ENCODE assay signal across 7 mouse cellular contexts in genomic region chr2:139677809-139678274, GRCm38 (mm10). TPM values are rescaled to one million over a fixed set of nuclear protein-coding genes. Genes with fewer than 3 reads are reported as not detected.
DNase-seq lines count a peak whose midpoint lies in the region; ATAC-seq and TF ChIP-seq lines count a peak whose summit lies in the region.

Gene Ism1 (plus strand): TSS chr2:139678178.

- peaks cover 14% of the 10 kb centered on the region; the same call in 1 of the 2 replicates for H3K4me1 ChIP-seq in hindbrain, embryonic 14.5 days (replicated peaks; ENCODE audit: control insufficient read depth, insufficient read depth, low read length)
- peaks cover 27% of the 10 kb centered on the region for H3K4me1 ChIP-seq in midbrain, embryonic 10.5 days
- peaks cover 2% of the 10 kb centered on the region; the same call in 1 of the 2 replicates for H3K4me1 ChIP-seq in small intestine, adult 2 months (ENCODE audit: control insufficient read depth, insufficient read depth, insufficient read length, low read length)

- 0% methylated on average over 26 of the region's 39 CpGs for WGBS in hindbrain, embryonic 14.5 days
- under 1% methylated on average over 38 of the region's 39 CpGs for WGBS in midbrain, embryonic 10.5 days
- WGBS in small intestine, adult 2 months, result under 1% methylated on average over 39 of the region's 39 CpGs

- no peaks in the 10 kb centered on the region for H3K36me3 ChIP-seq in hindbrain, embryonic 14.5 days (replicated peaks; ENCODE audit: control insufficient read depth, insufficient read depth)
- no peaks in the 10 kb centered on the region for H3K36me3 ChIP-seq in midbrain, embryonic 10.5 days
- H3K36me3 ChIP-seq in small intestine, adult 2 months (ENCODE audit: control insufficient read depth, insufficient read depth, low read length), result no peaks in the 10 kb centered on the region

- no peak for TF ChIP-seq POLR2A in small intestine, adult 2 months (IDR thresholded peaks at IDR 0.05; ENCODE audit: low read depth, low read length)

- H3K9ac ChIP-seq in hindbrain, embryonic 14.5 days, result peak within 1 kb of the TSS; percentile 88

- peaks cover 20% of the 10 kb centered on the region; the same call in 1 of the 2 replicates for H3K27me3 ChIP-seq in hindbrain, embryonic 14.5 days (ENCODE audit: control insufficient read depth, insufficient read depth, low read length)
- peaks cover 50% of the 10 kb centered on the region for H3K27me3 ChIP-seq in midbrain, embryonic 10.5 days (ENCODE audit: low read depth, poor library complexity, severe bottlenecking)
- H3K27me3 ChIP-seq in small intestine, adult 2 months (ENCODE audit: control insufficient read depth, insufficient read depth, low read length), result peaks cover 23% of the 10 kb centered on the region

- peak within 1 kb of the TSS; percentile 84 for H3K4me3 ChIP-seq in gastrocnemius, adult 2 months
- H3K4me3 ChIP-seq in hindbrain, embryonic 14.5 days (replicated peaks; ENCODE audit: low read length), result peak within 1 kb of the TSS; percentile 99
- H3K4me3 ChIP-seq in midbrain, embryonic 10.5 days, result peak within 1 kb of the TSS; percentile 95
- peak within 1 kb of the TSS; percentile 66 for H3K4me3 ChIP-seq in small intestine, adult 2 months (ENCODE audit: low read depth, low read length)

- H3K9me3 ChIP-seq in hindbrain, embryonic 14.5 days (ENCODE audit: control insufficient read depth, low read length), result no peaks in the 10 kb centered on the region
- H3K9me3 ChIP-seq in midbrain, embryonic 10.5 days (replicated peaks), result no peaks in the 10 kb centered on the region

- peak within 1 kb of the TSS; percentile 100 for H3K4me2 ChIP-seq in hindbrain, embryonic 14.5 days (replicated peaks)

- peak; percentile 60 for DNase-seq in adrenal gland, postnatal 10 days
- DNase-seq in gastrocnemius, adult 2 months, result peak; percentile 50
- no peak for DNase-seq in hindbrain, embryonic 14.5 days (ENCODE audit: low spot score)
- DNase-seq in left cerebral cortex, adult 8-10 months (ENCODE audit: low spot score in 2 of 2), result peak; percentile 19 to 49
- DNase-seq in midbrain, embryonic 10.5 days (ENCODE audit: low spot score), result peak; percentile 79

- no peak for TF ChIP-seq CTCF in gastrocnemius, adult 2 months (IDR thresholded peaks at IDR 0.05)
- no peak for TF ChIP-seq CTCF in small intestine, adult 2 months (IDR thresholded peaks at IDR 0.05; ENCODE audit: extremely low read depth, insufficient read length, insufficient replicate concordance, low read depth, low read length)

- H3K27ac ChIP-seq in gastrocnemius, adult 2 months, result peak within 1 kb of the TSS; percentile 68
- H3K27ac ChIP-seq in hindbrain, embryonic 14.5 days, result peak within 1 kb of the TSS; percentile 82
- H3K27ac ChIP-seq in midbrain, embryonic 10.5 days (replicated peaks), result peak within 1 kb of the TSS; percentile 93
- no peak within 1 kb of the TSS for H3K27ac ChIP-seq in small intestine, adult 2 months (ENCODE audit: insufficient read depth, low read depth, low read length)

- peak; percentile 40 for ATAC-seq in common myeloid progenitor, adult 5-6 weeks (replicated peaks; ENCODE audit: low read depth, poor library complexity, severe bottlenecking)
- ATAC-seq in hindbrain, embryonic 14.5 days (ENCODE audit: low FRiP score), result peak; percentile 57

- intact Hi-C loops in gastrocnemius, adult 2 months (cut with DNase I), result loop anchor here (5.0 kb wide), 1 partner anchor 44 kb away; no protein-coding TSS in a partner anchor

RNA-seq across cellular contexts. Expression of gene Ism1, which starts in this region (rescaled TPM):
- 10 to 100 TPM; 24.7 to 30.7 TPM for total RNA-seq in adrenal gland, postnatal 10 days (2021)
- total RNA-seq in common myeloid progenitor, adult 5-6 weeks (2017), result not detected in 2 replicates
- total RNA-seq in gastrocnemius, adult 2 months (2021), result 1 to 10 TPM in 1 of 2 experiments, under 1 TPM in 1; 0.51 to 1.1 TPM
- 0.98 and 1.3 TPM in 2 replicates for polyA plus RNA-seq in hindbrain, embryonic 14.5 days (2014; fragmentation: Nextera tagmentation; extraction: Ambion mirVana)
- 1 to 10 TPM; 4.7 to 5.8 (median 5.4) TPM for total RNA-seq in left cerebral cortex, adult 8-10 months (2022)
- polyA plus RNA-seq in midbrain, embryonic 10.5 days (2016; fragmentation: Nextera tagmentation; extraction: Ambion mirVana), result 0.85 and 0.87 TPM in 2 replicates
- polyA plus RNA-seq in small intestine, adult 2 months (2012; rRNA removed), result 0.35 and 0.42 TPM in 2 replicates

Comparison
In these comparisons a context has a peak if more than half of its experiments do, and no peak if none do; other contexts are left out.
1. Peak in ATAC-seq in common myeloid progenitor, adult 5-6 weeks; RNA of the gene not detected or under 1 TPM.
2. Peak in DNase-seq, H3K4me3 ChIP-seq and H3K27ac ChIP-seq in midbrain, embryonic 10.5 days; RNA of the gene not detected or under 1 TPM.